Mouse (Mus musculus): ENCODE measurements around the gene Rab26.
A peak's percentile ranks its signal among the peaks of the same experiment; 100 is the strongest.

Rab26 gene

DNA sequence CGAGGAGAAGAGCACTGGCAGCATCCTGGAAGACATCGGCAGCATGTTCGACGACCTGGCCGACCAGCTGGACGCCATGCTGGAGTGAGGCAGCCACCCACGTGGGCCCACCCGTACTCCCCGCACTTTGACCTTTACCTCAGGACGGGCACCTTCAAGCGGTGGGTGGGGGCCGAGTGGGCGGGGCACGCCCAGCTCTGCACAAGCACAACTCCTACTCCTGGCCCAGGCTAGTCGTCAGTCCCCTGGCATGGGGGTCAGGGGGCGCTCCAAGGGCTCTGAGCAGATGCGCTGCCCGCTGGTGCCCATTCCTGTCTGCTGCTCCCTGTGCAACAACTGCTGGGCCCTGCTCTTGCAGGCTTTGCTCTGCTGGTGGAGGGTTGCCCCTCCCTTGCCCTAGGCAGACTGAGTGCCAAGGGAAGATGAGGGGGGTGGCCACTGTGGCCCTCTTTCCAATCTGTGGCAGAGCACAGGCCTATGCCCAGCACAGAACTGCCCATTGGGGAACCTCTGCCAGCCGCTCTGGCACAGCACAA lies 26.8 kb downstream of the Rab26 start:
- DNase-seq (ENCODE audit: low spot score), result no peak

DNA sequence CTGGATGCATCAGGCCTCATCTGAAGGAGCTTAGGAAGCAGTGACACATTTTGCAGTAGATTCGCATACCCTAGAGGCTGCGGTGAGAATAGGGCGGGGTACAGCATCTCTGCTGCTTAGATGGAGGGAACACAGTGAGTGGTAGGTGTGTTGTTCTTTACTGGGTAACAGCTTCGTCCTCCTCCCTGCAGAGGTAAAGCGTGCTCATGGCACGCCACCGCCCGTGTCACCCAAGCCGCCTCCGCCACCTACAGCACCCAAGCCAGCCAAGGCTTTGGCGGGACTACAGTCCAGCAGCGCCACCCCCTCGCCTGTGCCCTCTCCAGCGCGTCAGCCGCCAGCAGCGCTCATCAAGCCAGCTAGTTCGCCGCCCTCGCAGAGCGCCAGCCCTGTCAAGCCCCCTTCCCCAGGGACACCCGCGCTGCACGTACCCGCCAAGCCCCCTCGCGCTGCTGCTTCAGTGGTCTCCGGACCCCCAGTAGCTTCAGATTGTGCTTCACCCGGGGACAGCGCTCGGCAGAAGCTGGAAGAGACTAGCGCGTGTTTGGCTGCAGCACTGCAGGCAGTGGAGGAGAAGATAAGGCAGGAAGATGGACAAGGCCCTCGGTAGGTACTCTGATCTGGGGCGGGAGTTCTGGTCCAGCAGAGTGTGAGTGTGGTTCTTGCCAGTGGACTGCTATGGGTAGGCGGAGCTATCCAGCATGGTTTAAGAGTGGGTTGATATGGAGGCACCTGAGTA lies 27.5 kb downstream of the Rab26 start:
- DNase-seq (ENCODE audit: low spot score), result no peak

DNA sequence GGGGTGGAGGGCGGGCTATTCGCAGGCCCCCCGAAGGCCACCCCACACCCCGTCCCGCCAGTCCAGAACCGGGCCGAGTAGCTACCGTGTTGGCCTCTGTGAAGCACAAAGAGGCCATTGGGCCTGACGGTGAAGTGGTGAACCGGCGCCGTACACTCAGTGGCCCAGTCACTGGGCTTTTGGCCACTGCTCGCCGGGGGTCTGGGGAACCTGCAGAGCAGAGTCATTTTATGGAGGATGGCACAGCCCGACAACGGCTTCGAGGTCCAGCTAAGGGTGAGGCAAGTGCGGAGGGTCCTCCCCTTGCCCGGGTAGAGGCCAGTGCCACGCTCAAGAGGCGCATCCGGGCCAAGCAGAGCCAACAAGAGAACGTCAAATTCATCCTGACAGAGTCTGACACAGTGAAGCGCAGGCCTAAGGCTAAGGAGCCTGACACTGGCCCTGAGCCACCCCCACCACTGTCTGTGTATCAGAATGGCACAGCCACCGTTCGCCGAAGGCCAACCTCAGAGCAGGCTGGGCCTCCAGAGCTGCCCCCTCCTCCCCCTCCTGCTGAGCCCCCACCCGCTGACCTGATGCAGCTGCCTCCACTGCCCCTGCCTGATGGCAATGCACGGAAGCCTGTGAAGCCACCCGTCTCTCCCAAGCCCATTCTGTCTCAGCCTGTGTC lies 28.6 kb downstream of the Rab26 start:
- no peak for DNase-seq (ENCODE audit: low spot score)

DNA sequence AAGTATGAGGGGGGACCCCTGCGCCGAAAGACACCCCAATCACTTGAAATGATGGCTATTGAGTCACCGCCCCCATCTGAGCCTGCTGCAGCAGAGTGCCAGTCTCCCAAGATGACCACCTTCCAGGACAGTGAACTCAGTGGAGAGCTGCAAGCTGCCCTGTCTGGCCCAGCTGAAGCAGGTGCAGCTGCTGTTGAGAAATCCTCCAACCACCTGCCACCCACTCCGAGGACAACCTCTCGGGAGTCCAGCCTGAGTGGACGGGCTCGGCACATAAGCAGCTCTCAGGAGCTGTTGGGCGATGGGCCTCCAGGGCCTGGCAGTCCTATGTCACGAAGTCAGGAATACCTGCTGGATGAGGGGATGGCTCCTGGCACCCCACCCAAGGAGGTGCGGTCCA lies 29.9 kb downstream of the Rab26 start:
- DNase-seq (ENCODE audit: low spot score), result no peak

DNA sequence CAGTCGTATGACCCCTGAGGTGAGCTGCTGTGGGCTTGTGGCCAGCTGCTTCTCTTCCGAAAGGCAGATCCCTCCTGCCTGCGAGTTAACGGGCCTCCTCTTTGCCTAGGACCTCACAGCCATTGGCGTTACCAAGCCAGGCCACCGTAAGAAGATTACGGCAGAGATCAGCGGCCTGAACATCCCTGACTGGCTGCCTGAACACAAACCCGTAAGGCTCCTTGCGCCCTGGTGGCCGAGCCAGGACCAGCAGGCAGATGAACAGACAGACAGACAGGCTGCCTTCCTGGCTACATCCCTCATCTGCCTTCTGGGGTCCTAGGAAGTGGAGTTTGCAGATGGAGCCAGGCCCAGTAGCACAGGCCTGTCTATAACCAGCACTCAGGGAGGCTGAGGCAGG lies 31.8 kb downstream of the Rab26 start:
- no peak for DNase-seq (ENCODE audit: low spot score)

DNA sequence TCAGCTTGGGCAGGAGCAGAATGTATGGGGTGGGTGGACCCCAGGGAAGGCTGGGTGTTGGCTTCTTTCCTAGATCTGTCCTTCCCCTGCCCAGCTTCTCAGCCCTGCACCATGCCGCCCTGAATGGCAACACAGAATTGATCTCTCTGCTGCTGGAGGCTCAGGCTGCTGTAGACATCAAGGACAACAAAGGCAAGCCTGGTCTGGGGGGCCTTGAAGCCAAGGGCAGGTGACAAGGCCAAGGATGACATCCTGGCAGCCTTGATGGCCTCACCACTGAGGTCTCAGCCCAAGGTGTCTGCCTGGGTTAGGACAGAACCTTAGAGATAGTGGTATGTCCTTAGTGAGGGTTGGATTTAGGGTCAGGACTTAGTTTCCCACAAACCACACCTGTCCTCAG lies 38.0 kb downstream of the Rab26 start:
- DNase-seq (ENCODE audit: low spot score), result no peak

DNA sequence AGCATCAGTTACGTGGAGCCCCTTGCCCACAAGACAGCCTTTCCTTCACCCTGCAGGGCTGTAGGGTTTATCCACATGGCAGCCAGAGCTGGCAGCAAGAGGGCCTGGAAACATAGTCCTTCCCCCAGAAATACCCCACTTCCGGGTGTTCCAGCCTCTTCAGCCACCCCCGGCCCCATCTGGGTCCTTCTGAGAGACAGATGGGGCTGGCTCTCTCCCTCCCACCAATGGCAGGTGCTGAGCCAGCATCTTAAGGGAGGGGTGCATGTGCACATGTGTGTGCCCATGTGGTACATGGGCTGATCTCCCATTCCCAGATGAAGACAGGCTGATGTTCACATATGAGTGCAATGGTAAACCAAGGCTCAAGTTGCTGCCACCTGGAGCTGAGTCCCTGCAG lies 38.6 kb downstream of the Rab26 start:
- DNase-seq (ENCODE audit: low spot score), result no peak

DNA sequence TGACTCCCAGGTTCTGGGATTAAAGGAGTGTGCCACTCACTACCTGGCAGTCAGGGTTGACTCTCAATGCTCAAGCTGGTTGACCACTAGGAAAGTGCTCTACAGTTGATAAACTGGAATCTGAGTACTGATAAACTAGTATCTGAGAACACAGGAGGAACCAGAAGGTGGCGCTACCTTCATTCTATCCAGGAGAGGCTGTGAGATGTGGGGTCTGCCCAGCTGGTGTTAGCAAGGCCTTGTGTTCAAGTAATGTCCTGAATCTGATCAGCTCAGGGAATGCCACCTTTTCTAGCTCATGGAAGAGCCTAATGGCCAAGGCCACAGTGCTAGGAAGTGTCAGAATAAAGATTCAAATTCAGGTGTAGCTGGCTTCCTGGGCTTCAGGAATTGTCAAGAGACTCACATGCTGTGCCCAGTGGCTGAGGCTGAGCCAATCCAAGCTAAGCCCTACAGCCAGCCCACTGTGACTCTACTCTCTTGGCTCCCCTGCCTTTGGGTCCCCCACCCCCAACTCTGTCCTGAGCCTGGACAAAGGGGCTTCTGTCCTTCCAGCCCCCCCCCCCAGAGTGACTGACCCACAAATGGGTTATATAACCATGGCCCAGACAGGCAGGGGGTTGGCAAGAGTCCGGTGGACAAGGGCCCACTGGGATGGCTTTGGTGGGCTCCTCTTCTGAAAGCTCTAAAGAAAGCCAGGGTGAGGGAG lies 39.2 kb downstream of the Rab26 start:
- DNase-seq (ENCODE audit: low spot score), result no peak

DNA sequence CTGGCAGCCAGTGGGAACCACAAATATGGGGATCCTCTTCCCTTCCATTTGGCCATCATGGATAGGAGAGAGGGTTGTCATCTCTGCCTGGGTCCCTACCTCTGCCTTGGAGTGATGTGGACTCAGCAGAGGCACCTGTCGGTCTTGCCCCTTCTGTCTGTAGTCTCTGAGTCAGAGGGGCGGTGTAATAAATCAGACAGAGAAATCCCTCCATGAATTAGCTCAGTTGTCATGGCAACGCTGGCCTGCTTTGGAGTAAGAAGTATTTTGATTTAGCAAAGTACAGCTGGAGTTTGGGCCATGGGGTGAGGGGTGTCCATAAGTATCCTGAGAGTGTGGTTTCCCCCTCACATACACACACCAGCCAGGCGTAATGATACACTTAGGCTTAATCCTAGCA lies 43.6 kb downstream of the Rab26 start:
- DNase-seq (ENCODE audit: low spot score), result no peak

DNA sequence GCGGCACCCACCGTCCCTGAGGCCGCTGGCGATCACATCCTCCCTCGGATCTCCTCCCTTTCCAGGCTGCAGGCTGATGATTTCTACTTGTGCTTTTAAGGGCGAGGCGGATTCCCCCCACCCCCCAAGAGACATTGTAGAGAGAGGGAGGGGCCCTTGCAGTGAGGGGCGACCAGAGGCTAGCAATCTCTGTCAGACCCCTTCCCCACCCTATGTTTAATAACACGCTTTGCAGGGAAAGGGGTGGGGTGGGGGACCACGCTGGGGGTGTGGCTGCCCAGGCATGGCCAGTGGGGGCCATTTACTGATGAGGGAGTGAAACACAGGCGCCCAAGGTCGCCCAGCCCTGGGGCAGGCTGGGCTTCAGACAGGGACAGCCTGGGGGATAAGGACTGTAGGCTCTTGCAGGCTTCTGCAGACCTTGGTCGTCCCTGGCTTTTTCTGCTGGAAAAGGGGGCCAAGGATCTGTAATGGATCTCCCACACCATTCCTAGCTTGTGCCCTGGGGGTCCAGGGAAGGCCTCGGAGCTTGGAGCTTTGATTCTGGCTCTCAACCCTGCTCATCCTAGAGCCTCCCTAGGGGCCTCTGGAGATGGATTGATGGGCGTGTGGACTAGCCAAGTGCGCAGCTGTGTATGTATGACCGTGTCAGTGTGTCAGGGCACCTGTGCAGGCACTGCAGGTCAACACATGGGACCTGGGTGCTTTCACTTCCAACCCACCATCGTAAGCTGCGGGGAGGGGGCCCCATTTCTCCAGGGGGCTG lies 44.6 kb downstream of the Rab26 start:
- DNase-seq (ENCODE audit: low spot score), result no peak

DNA sequence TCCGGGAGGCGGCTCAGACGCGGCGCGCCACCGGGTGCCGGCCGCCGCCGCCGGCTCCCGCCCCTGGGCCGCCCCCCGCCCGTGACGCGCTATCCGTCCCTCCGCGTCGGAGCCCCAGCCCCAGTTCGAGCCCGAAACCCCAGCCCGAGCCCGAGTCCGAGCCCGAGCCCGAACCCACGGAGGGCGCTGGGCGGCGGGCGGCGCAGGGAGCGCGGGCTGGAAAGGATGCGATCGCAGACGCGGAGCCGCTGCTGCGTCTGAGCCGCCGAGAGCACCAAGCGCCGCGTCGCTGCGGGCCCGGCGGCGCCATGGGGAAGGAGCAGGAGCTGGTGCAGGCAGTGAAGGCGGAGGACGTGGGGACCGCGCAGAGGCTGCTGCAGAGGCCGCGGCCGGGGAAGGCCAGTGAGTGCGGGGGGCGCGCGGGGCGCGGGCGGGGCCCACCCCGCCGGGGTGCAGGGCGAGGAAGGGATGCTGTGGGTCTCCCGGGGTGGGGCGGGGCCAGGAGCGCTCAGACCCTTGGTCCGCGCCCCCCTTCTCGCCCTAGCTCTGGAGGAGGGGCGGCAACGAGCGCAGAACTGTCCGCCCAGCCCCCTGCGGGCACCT lies 45.2 kb downstream of the Rab26 start:
- DNase-seq (ENCODE audit: low spot score), result no peak

DNA sequence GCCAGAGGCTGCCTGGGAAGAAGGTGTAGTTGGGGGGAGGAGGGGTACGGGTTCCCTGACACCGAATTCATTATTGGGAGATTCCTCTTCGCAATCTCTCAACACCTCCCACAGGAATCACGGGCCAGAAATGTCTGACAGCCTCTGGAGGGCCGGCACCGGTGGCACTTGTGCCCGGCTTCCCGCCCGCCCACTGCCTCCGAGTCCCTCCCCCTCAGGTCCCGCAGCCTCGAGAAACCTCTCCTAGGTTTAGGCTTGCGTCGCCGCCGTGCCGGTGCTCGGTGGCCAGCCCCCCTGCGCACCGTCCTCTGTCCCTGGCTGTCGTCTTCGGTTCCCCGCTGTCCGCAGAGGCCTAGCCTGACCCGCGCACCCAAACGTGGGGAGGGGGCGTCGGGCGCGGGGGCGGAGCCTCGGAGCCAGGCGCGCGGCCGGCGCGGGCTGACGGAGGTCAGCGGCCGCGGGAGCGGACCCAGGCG lies 45.8 kb downstream of the Rab26 start, which contains the start of gene Caskin1:
Gene Caskin1, plus strand, starts transcription at position 416 of the 476 bp plus-strand sequence.
- DNase-seq (ENCODE audit: low spot score), result no peak

DNA sequence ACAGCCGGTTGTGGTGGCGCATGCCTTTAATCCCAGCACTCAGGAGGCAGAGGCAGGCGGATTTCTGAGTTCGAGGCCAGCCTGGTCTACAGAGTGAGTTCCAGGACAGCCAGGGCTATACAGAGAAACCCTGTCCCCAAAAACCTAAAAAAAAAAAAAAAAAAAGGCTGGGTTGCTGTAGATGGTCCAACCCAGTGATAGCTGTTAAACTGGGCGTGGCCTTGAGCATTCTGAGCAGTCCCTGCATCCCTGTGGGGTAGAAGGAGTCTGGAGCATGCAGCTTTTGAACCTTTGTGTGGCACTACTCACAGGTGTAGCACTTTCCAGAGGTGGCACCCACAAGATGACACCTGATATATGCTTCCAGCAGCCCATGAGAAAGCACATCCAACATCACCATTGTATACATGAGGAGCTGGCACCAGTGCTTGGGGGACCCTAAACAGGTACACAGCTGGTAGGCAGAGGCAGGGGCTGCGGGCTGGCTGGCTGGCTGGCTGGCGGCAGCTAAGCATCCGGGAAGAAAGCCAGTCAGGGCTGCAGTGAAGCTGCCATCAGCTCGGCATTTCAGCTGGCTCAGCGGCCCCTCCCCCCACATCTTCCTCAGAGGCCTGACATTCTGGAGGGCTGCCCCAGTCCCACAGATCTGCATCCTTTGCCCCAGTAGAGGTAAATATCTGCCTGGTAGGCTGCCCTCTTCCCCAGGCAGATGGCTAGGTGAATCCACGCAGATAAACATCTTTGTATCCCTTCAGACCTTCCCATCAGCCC lies 48.7 kb downstream of the Rab26 start:
- no peak for DNase-seq (ENCODE audit: low spot score)

DNA sequence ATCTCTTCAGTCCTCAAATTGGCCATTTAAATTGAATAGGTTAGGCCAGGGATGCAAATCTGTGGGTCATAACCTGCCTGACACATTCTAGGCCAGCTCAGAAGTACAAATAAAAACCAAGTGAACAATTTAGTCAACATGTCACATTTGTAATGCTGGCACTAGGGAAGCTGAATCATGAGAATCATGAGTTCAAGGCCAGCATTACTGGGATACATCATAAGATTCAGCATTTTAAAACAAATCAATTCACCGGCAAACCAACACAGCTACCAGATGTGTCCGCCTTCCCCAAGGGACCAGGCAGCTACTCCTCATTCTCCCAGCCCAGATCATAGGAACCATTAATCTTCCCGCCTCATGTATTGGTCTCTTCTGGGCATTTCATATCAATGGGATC lies 50.5 kb downstream of the Rab26 start:
- DNase-seq (ENCODE audit: low spot score), result no peak

DNA sequence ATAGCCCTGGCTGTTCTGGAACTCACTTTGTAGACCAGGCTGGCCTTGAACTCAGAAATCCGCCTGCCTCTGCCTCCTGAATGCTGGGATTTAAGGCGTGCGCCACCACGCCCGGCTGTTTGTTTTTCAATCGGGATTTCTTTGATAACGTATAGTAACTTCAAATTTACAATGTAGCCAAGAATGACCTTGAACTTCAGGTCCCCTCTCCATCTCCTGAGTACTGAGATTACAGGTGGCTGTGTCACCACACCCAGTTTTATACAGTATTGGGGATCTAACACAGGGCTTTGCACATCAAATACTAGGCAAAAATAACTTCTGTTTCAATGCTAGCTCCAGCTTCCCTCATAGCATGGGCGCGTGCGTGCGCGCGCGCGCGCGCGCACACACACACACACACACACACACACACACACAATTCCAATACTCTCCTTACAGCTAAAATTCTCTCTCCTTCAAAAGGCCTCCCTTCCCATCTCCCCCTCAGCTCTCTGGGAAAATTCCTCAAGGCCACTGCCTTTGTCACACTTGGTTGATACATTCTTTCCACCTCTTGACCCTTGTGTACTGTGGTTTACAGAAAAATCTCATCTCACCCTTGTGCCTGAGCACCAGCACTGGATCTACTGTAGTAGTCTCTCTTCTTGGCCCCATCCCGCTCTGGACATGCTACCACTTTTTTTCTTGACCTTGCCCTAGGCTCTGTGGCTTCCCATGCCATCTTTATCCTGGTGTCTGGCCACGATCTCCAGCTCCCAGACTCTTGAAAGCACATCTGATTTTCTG lies 52.8 kb downstream of the Rab26 start:
- no peak for DNase-seq (ENCODE audit: low spot score)

DNA sequence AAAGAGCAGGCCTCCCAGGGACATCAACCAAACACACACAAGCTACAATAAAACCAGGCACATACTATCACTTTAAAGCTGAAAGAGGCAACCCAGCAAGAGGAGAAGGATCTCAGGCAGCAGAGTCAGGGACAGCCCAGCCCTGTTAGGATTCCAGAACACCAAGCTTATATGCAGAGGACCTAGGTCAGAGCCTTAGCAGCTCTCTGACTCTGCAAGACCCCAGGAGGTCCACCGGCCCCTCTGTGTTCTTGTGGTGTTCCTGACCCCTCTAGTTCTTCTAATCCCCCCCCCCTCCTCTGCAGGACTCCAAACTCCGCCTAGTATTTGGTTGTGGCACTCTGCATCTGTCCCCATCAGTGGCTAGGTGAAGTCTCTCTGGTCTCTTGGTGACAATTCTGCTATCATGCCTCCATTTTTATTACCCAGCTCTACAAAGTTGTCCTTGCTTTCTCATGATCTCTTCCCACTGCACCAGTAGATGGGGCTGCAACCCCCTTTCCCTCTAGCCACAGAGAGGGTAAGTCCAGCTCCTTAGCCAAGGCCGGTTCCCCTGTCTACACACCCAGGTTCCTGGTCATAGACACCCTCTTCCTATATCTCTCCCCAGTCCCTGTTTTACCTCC lies 53.7 kb downstream of the Rab26 start:
- DNase-seq (ENCODE audit: low spot score), result no peak

DNA sequence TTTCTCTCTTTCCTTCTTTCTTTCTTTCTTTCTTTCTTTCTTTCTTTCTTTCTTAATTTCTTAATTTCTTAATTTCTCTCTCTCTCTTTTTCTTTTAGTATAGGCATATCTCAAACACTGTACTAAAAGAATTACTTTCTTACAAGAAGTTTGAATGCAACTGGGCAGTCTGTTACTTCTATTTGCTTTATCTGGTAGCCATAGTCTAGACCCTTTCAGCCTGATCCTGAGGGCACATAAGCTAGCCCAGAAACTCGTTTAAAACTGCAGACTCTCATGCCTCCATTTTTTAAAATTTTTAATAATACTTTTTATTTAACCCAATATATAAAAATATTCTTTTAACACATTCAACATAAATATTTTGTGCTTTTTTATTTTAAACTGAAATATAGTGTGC lies 54.6 kb downstream of the Rab26 start:
- DNase-seq (ENCODE audit: low spot score), result no peak

DNA sequence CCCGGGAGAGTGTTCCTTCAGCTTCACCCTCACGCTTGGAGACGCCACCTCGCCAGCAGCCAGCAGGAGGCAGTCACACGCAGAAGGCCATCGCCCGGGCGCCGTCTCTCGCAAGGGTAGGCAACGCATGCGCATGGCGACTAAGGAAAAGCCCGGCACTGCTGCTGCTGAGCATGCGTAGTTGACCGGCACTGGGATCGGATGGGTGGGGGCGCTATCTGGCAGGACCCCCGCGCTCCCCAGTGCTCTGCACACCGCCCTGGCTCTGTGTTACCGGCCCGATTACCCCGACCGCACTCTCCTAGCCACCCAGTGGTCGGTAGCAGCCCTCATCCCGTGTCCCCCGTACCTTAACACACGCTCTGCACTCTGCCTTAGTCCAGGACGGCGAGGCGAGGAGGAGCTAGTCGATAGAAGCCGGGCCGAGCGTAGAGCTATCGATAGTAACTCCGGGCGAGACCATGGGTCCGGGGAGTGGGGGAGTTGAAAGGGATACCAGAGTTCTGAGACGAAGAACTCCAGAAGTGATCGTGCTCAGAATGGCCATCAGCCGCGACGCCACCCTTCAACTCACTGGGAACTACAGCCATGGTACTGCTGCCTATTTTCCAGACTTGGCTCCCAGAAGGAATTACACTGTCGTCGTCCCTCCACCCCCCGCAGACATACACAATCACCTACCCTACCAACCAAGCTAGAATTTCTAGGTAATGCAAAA lies 55.2 kb downstream of the Rab26 start, which contains the start of gene Mlst8:
Gene Mlst8, minus strand, starts transcription at position 416 of the 718 bp plus-strand sequence.
- DNase-seq (ENCODE audit: low spot score), result peak; percentile 96

All from ovary, postnatal 14 days (tissue).